Mouse (Mus musculus) cortical plate, adult 2 months (tissue): ENCODE results near the gene Arl16. TPM values are rescaled to one million over a fixed set of nuclear protein-coding genes. Genes with fewer than 3 reads are reported as not detected.
A peak's percentile ranks its signal among the peaks of the same experiment; 100 is the strongest.

Source experiments
- H3K27ac ChIP-seq: fragments of 200-500 bp; 2 replicates; pipeline ENCODE4 v1.5.1; 2012; ENCODE audit warnings: low read length, control low read depth, inconsistent platforms; ENCODE audit not compliant: insufficient read depth
- H3K4me1 ChIP-seq: fragments of 200-500 bp; 2 replicates; pipeline ENCODE4 v1.6.1; 2011; ENCODE audit warnings: low read length; ENCODE audit not compliant: control insufficient read depth, insufficient read depth
- H3K4me3 ChIP-seq: fragments of 200-500 bp; 2 replicates; pipeline ENCODE4 v1.5.1; 2011; ENCODE audit warnings: mild to moderate bottlenecking, low read length, control low read depth; ENCODE audit not compliant: insufficient read depth
- CTCF ChIP-seq: fragments of 200-500 bp; IDR thresholded peaks from 2 replicates; pipeline ENCODE4 v1.5.1; 2011; ENCODE audit warnings: mild to moderate bottlenecking, control low read depth, low read length; ENCODE audit not compliant: insufficient read depth; ENCODE audit errors: extremely low read depth
- POLR2A ChIP-seq: fragments of 200-500 bp; IDR thresholded peaks from 2 replicates; pipeline ENCODE4 v1.6.1; 2011; ENCODE audit warnings: mild to moderate bottlenecking, low read length, control low read depth; ENCODE audit not compliant: insufficient read depth; ENCODE audit errors: extremely low read depth
- polyA plus RNA-seq: library from polyadenylated mRNA; depleted of rRNA; stranded (reverse); fragments of >200 nt; gene quantifications from 2 replicates; pipeline ENCODE4 v1.2.3, GENCODE M21; 2012

Gene Arl16
- polyA plus RNA-seq, 1 experiment, result 46.0 TPM

GRCm38 (mm10) chr11:120452246-120452645 lies 15.2 kb downstream of the Arl16 start:
- TF ChIP-seq POLR2A (no peak), CTCF (no peak)
- Histone ChIP-seq H3K4me3 (no peak overlapping the region), H3K4me1 (no peaks in the 10 kb centered on the region; the same call in 1 of the 2 replicates), H3K27ac (no peak overlapping the region)

DNA sequence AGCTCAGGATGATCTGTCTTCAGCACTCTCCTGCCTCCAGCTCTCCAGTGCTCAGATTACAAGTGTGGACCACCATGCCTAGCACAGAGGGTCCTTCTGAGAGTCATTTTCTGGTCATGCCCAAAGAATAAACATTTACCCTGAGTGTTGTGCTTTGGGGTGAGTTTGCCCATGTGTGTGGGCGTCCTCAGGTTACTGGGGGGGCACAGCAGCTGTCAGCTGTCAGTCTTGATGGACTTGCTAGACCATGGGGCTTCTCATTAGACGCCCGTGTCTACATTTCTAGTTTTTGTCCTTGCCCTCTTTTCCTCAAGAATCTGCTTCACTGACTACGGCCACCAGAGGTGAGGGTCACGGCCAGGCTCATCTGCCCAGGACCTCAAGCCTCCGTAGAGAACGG lies 20.2 kb downstream of the Arl16 start:
- no peaks in the 10 kb centered on the region for H3K4me1 ChIP-seq
- no peak overlapping the region for H3K4me3 ChIP-seq
- no peak for TF ChIP-seq CTCF
- no peak for TF ChIP-seq POLR2A
- H3K27ac ChIP-seq, result no peak overlapping the region

DNA sequence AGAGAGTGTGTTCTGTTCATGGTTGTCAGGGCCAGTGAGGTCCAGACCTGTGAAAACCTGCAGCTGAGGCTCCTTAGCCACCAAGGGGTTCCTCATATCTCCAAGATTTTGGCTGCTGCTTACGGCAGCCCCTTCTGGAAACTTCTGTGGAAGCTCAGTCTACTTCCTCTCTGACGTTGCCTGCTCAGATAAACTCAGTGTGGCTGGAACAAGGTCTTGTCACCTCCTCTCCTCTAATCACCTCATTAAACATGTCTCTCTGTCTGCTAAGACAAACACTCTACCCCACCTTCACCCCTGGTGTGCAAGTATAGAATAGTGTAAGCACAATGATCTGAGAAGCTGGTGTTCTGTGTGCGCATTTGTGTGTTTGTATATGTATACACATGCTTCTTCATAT lies 21.9 kb downstream of the Arl16 start:
- Histone ChIP-seq H3K4me3 (no peak overlapping the region), H3K4me1 (no peaks in the 10 kb centered on the region), H3K27ac (no peak overlapping the region)
- no peak for TF ChIP-seq POLR2A
- no peak for TF ChIP-seq CTCF

- TF ChIP-seq CTCF (no peak), POLR2A (no peak)
- H3K27ac ChIP-seq, result no peak overlapping the region
- H3K4me3 ChIP-seq, result no peak overlapping the region
- no peaks in the 10 kb centered on the region for H3K4me1 ChIP-seq
Measured at GRCm38 (mm10) chr11:120444106-120444505, 23.3 kb downstream of the Arl16 start.

- no peak for TF ChIP-seq CTCF
- no peak for TF ChIP-seq POLR2A
- no peak overlapping the region for H3K4me3 ChIP-seq
- no peak overlapping the region for H3K27ac ChIP-seq
- no peaks in the 10 kb centered on the region for H3K4me1 ChIP-seq
Measured at GRCm38 (mm10) chr11:120442765-120443280, 24.6 kb downstream of the Arl16 start.

DNA sequence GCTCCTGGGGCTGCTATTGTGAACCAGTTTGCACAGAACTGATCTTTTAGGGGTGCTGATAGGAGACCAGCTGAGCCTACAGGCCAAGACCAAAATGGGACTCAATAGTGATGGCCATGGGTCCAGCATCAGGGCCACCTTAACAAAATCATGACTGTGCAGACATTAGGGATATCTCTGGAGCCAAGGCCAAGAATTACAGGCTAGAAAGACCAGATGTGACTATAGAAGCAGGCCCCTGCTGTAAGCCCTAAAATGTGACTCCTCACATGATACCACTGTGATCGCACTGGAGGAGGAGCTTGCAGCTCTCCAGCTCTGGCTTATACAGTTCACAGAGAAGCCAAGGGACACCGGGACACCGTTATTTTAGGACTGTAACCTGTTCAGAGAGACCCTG lies 25.1 kb downstream of the Arl16 start, which contains the start of gene Tspan10:
Gene Tspan10 (plus strand): TSS at position 301 of the 400 bp plus-strand sequence.
- no peak for TF ChIP-seq CTCF
- no peak for TF ChIP-seq POLR2A

DNA sequence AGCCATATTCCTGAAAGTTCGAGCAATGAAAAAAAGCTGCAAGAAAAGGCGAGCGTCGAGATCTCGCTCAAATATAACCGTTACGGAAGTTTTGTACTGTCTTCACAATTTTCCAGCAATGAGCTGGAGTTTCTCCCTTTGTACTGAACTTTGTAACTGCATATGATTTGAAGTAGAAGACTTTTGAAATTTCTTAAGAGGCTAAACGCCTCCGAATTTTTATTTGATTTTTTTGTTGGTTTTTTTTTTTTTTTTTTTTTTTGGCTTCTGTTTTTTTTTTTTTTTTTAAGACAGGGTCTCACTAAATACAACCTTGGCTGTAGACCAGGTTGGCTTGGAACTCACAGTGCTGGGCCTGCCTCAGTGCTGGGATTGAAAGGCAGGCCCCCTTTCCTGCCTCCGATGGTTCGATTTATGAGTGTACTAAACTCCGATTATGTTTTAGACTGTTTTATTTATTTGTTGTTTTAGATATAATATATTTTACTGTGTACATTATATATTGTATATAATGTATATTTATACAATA lies 29.5 kb downstream of the Arl16 start:
- TF ChIP-seq CTCF, result no peak
- TF ChIP-seq POLR2A, result no peak
- peak overlapping the region; percentile 92 for H3K4me3 ChIP-seq
- H3K27ac ChIP-seq, result no peak overlapping the region
- H3K4me1 ChIP-seq, result peaks cover 7% of the 10 kb centered on the region

More for the DNA sequence above, 25.1 kb downstream of the Arl16 start, which contains the start of gene Tspan10:
- Histone ChIP-seq H3K27ac (no peak within 1 kb of the TSS), H3K4me1 (no peaks in the 10 kb centered on the region), H3K4me3 (no peak within 1 kb of the TSS)

DNA sequence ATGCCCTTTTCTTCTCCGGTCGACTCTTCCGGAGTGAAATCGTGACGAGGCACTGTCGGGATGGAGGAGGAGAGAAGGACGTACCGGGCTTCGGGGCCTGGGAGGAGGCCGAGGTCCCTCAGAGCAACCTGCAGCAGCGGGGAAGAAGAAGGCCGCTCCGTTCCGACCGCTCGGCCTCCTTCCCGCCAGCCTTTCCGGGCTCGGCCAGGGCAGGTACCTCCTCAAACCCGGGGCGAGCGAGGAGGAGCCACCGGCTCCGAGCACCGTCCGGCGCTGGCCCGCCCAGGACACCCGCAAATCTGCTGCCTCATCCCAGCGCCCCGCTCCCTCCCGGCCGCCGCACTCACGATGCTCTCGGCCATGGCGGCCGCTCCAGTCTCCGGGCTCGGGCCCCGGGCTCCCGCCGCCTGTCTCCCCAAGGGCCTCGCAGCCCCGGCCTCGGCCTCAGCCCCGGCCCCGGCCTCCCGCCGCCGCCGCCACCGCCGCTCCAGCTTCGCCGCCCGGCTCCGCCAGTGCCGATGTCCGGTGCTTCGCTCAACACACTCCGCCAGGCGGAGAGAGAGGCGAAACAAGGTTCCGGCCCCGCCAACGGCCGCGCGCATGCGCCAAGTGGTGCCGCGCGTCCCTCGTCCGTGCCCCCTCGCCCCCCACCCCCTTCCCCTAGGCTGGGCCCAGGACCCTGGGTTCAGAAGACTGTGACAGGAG lies 30.1 kb downstream of the Arl16 start, which contains the start of gene Nploc4:
Gene Nploc4 (minus strand): TSS at position 557 of the 705 bp plus-strand sequence.
- Histone ChIP-seq H3K27ac (peak within 1 kb of the TSS; percentile 73), H3K4me1 (peaks cover 7% of the 10 kb centered on the region), H3K4me3 (peak within 1 kb of the TSS; percentile 92)
- no peak for TF ChIP-seq CTCF
- peak; percentile 56; the same call in 1 of the 2 replicates for TF ChIP-seq POLR2A

DNA sequence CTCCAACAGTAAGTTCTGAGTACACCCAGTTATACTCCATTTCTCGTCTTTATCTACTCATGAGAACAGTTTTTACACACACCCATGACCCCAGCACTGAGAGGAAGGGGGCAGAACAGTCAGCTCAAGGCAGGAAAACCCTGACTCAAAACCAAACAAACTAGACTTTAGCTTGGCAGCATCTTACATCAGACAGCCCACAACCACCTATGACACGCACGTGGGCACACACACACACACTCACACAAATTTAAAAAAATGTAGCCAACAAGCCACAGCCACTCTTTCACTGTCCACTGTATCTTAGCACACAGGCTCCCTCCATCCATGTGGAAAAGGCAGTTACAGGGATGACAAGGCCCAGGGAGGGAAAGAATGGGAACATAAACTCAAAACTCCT lies 40.7 kb downstream of the Arl16 start:
- Histone ChIP-seq H3K4me1 (no peaks in the 10 kb centered on the region), H3K4me3 (no peak overlapping the region), H3K27ac (no peak overlapping the region)
- no peak for TF ChIP-seq POLR2A
- TF ChIP-seq CTCF, result no peak
